Mouse (Mus musculus): ENCODE results near the gene Fbxo7.

The Fbxo7 gene

GRCm38 (mm10) chr10:86043651-86044050, 21.9 kb downstream of the Fbxo7 start:
- no peak for DNase-seq

GRCm38 (mm10) chr10:86044066-86044465, 22.3 kb downstream of the Fbxo7 start:
- no peak for DNase-seq

- no peak for DNase-seq
These were observed 24.6 kb downstream of the Fbxo7 start for GRCm38 (mm10) chr10:86046371-86046770.

- DNase-seq: no peak
These were observed 26.0 kb downstream of the Fbxo7 start for GRCm38 (mm10) chr10:86047786-86048185.

- DNase-seq: no peak
These were observed 28.8 kb downstream of the Fbxo7 start for GRCm38 (mm10) chr10:86050522-86050921.

- DNase-seq: no peak
These were observed 31.2 kb downstream of the Fbxo7 start for GRCm38 (mm10) chr10:86052818-86053522.

- no peak for DNase-seq
These were observed 34.6 kb downstream of the Fbxo7 start for GRCm38 (mm10) chr10:86056297-86056903.

- no peak for DNase-seq
These were observed 35.5 kb downstream of the Fbxo7 start for GRCm38 (mm10) chr10:86057286-86057685.

- no peak for DNase-seq
These were observed 35.9 kb downstream of the Fbxo7 start for GRCm38 (mm10) chr10:86057712-86058111.

- DNase-seq: no peak
These were observed 38.5 kb downstream of the Fbxo7 start for GRCm38 (mm10) chr10:86060267-86060666.

- DNase-seq: no peak
These were observed 40.7 kb downstream of the Fbxo7 start for GRCm38 (mm10) chr10:86062261-86063017.

- no peak for DNase-seq
These were observed 41.2 kb downstream of the Fbxo7 start for GRCm38 (mm10) chr10:86063018-86063384.

GRCm38 (mm10) chr10:86064937-86065336, 43.2 kb downstream of the Fbxo7 start:
- DNase-seq: peak; percentile 67

- no peak for DNase-seq
These were observed 43.9 kb downstream of the Fbxo7 start for GRCm38 (mm10) chr10:86065661-86066060.

GRCm38 (mm10) chr10:86066651-86067050, 44.9 kb downstream of the Fbxo7 start:
- no peak for DNase-seq

- no peak for DNase-seq
These were observed 46.1 kb downstream of the Fbxo7 start for GRCm38 (mm10) chr10:86067911-86068310.

- DNase-seq: no peak
These were observed 47.6 kb downstream of the Fbxo7 start for GRCm38 (mm10) chr10:86069341-86069740.

GRCm38 (mm10) chr10:86070751-86071150, 49.0 kb downstream of the Fbxo7 start:
- DNase-seq: no peak

GRCm38 (mm10) chr10:86074134-86074533, 52.4 kb downstream of the Fbxo7 start:
- no peak for DNase-seq

- no peak for DNase-seq
These were observed 53.4 kb downstream of the Fbxo7 start for GRCm38 (mm10) chr10:86074971-86075711.

GRCm38 (mm10) chr10:86077272-86077671, 55.5 kb downstream of the Fbxo7 start:
- no peak for DNase-seq

- no peak for DNase-seq
These were observed 57.0 kb downstream of the Fbxo7 start for GRCm38 (mm10) chr10:86078761-86079160.

GRCm38 (mm10) chr10:86079921-86080320, 58.1 kb downstream of the Fbxo7 start:
- DNase-seq: no peak

Data from right cerebral cortex, adult 18-20 months (tissue).